Mouse (Mus musculus) brain, embryonic 14.5 days (tissue): ENCODE measurements around the gene Ifnar1. TPM values are rescaled to one million over a fixed set of nuclear protein-coding genes. Genes with fewer than 3 reads are reported as not detected.

Experiments
- DNase-seq: peaks from one replicate; pipeline ENCODE4 v3.0.0-alpha.2; 2011; ENCODE audit warnings: low read depth
- CTCF ChIP-seq: fragments of 200-500 bp; IDR thresholded peaks from 2 replicates; pipeline ENCODE4 v1.5.1; 2012; ENCODE audit warnings: inconsistent platforms, mild to moderate bottlenecking, moderate library complexity, borderline replicate concordance; ENCODE audit not compliant: insufficient read depth, insufficient read length; ENCODE audit errors: extremely low read depth
- POLR2A ChIP-seq: fragments of 200-500 bp; IDR thresholded peaks from 2 replicates; pipeline ENCODE4 v1.6.1; 2012; ENCODE audit warnings: mild to moderate bottlenecking, inconsistent platforms, borderline replicate concordance; ENCODE audit not compliant: poor library complexity, insufficient read depth, insufficient read length, severe bottlenecking; ENCODE audit errors: extremely low read depth
- polyA plus RNA-seq: library from polyadenylated mRNA; depleted of rRNA; stranded (reverse); fragments of >200 nt; gene quantifications from 2 replicates; pipeline ENCODE4 v1.2.3, GENCODE M21; 2012

Ifnar1 gene
- polyA plus RNA-seq, 1 experiment: 54.3 TPM

DNA sequence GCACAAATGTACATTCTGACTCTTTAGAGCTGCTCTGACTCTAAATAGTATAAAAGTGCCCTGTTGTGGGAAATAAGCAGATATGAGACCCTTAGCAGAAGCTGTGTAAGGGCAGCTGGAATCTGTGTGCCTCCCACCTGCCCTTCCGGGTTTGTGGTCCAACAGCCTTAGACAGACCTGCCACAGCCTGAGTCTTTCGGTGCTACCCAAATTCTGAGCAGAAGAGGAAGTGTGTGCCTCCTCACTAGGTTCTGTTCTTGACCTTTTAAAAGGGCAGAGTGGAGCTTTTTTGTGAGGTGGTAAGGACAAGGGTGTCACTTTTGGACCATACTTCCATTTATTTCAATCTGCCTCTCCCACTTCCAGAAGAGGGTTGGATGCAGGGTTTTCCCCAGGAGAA lies 33.1 kb upstream of the Ifnar1 start:
- DNase-seq: no peak
- TF ChIP-seq POLR2A: no peak
- no peak for TF ChIP-seq CTCF

DNA sequence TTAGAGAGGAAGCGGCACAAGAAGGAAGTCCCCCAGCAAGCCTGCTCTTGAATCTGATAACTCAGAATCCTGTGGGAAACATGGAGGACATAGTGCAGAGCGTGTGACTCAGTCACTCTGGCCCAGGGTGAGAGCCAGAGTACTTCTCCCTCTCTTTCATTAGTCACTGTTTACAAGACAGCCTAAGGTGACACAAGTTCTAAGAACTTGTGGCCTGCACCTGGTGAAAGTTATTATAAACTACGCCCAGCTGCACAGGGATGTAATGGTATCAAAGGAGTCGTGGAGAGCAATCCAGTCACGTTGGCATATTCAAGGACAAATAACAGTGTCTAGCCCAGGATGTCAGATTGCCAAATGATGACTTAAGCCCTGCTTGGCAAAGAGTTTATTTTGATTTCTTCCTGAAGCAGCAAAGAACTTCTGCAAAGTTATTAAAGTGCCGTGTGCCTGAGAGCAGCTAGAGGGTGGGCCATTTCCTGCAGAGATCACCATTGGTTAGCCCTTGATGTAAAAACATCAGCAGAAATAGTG lies 32.6 kb upstream of the Ifnar1 start:
- TF ChIP-seq CTCF: no peak
- TF ChIP-seq POLR2A: no peak
- no peak for DNase-seq

DNA sequence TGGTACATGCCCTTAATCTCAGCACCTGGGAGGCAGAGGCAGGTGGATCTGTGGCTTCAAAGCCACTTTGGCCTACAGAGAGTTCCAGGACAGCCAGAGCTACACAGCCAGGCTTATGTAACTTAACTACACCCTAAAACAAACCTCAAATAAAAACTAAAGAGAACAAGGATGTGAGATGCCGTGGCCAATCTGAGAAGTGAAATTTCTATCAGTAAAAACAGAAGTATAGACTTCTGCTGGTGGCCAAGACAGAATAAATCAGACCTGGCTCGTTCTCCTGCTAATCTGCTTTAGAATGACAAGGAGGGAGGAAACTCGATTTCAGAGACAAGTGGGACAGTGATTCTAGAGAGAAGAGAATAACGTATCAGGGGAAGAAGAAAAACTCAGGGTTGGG lies 29.2 kb upstream of the Ifnar1 start:
- no peak for TF ChIP-seq POLR2A
- TF ChIP-seq CTCF: no peak
- no peak for DNase-seq

DNA sequence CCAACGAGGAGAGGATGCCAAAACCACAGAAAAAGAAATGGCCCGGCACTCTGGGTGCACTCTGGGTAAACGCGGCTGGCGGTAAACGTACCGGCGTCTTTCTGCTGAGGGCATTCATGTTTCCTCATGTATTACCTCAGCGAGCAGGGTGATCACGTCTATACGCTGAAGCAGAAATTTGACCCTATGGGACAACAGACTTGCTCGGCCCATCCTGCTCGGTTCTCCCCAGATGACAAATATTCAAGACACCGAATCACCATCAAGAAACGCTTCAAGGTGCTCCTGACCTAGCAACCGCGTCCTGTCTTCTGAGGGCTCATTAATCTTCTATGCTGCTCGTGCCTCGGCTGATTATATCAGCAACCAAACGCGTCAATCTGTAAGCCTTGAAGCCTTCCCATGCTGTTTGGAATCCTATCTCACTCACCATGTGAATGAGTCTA lies 26.7 kb upstream of the Ifnar1 start:
- TF ChIP-seq POLR2A: no peak
- no peak for TF ChIP-seq CTCF
- DNase-seq: peak; percentile 38

DNA sequence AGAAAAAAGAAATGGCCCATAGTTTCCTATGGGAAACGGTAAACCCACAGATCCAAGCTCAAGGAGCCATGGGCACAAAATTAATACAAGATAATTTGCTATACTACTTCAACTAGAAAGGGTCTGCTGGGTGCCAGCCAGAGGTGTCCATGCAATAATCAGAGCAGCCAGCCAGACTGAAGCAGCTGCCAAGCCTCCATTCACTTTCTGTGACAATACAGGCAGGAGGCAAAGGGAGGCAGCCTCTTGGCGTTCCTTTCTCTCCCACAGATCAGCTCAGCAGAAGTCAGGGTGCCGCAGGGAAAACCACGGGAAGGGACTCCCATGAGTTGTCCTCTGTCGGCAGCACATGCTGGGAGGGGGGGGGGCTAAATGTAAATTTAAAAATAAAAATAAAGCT lies 26.1 kb upstream of the Ifnar1 start:
- TF ChIP-seq POLR2A (no peak), CTCF (no peak)
- DNase-seq: peak; percentile 91

- peak; percentile 15 for DNase-seq
- TF ChIP-seq POLR2A (no peak), CTCF (no peak)
These were observed 25.6 kb upstream of the Ifnar1 start for GRCm38 (mm10) chr16:91459396-91459795.

- TF ChIP-seq POLR2A (no peak), CTCF (peak; percentile 22; the same call in 1 of the 2 replicates)
- no peak for DNase-seq
These were observed 25.1 kb upstream of the Ifnar1 start for GRCm38 (mm10) chr16:91459841-91460370.

DNA sequence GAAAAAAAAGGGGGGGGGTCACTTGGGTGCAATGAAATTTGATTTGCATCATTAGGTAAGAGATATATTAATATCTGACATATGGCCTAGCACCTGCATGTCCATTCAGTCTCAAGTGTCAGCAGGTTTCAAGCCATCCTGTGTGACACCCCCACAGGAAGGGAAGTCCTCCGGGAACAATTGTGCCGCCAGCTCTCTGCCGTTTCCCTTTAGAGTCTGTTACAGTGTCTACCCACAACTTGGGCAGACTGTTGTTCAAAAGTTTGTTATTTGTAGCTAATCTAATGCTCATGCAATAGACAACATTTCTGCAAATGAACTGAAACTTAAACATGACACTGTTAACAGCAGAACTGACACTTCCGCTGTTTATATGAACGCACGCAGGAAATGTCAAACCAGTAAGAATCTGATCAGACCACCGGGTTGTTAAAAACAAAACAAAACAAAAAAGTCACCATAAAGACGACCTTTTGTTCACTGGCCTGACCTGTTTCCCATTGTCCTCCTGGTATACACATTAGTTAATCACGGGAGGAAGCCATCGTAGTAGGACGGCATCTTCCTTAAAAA lies 23.9 kb upstream of the Ifnar1 start:
- no peak for DNase-seq
- TF ChIP-seq CTCF (no peak), POLR2A (no peak)

GRCm38 (mm10) chr16:91461773-91462181 lies 23.3 kb upstream of the Ifnar1 start:
- no peak for DNase-seq
- TF ChIP-seq CTCF (no peak), POLR2A (no peak)

- TF ChIP-seq CTCF: no peak
- no peak for TF ChIP-seq POLR2A
- no peak for DNase-seq
These were observed 22.4 kb upstream of the Ifnar1 start for GRCm38 (mm10) chr16:91462644-91463043.

GRCm38 (mm10) chr16:91463400-91463799 lies 21.6 kb upstream of the Ifnar1 start:
- no peak for DNase-seq
- TF ChIP-seq CTCF (no peak), POLR2A (no peak)

DNA sequence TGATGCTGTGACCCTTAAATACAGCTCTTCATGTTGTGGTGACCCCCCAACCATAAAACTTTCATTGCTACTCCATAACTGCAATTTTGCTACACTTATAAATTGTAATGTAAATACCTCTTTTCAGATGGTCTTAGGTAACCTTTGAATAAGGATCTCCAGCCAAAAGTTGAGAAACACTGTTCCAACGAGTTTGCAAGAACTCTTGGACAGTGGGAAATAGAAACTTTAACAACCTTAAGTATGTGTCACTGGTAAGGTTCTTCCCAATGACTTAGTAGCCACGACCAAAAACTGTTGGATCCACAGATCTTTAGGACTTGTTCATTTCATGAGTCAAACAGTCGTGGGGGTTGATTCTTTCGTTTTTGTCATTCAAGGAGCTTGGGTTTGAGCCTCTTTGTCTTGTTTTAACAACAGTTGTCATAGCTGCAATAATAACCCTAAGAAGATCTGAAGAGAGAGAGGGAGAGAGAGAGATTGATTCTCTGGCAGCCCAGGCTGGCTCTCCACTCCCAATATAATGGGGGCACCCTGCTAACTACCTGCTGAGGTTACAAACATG lies 21.1 kb upstream of the Ifnar1 start:
- no peak for TF ChIP-seq CTCF
- no peak for TF ChIP-seq POLR2A
- no peak for DNase-seq
